Mouse (Mus musculus) skeletal muscle tissue, postnatal 0 days (tissue): ENCODE results near the gene Olfr1299. TPM values are rescaled to one million over a fixed set of nuclear protein-coding genes. Genes with fewer than 3 reads are reported as not detected.

Source experiments
- polyA plus RNA-seq: library from polyadenylated mRNA; unstranded; fragments of >200 nt; fragmentation: Nextera tagmentation; extraction: Ambion mirVana; gene quantifications from 2 replicates; pipeline ENCODE4 v1.2.1, GENCODE M21; 2015

Gene Olfr1299
- not detected in 2 replicates for polyA plus RNA-seq

DNA sequence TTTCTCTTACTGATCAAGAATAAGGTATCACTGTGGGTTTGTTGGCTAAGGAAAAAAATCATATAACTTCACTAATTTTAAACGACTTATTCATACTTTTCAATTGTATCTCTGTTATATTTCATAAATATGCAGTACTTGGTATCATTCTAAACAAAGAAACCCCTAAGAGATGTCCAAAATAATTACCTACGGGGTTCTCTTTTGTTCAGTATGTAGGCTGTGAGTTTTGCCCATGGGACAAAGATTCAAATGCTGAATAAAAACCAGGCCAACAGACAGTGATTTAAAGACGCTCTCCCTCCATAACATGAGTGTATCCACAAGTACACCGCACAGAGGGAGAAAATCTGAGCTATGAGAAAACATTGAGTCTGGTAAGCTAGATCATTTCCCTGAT lies at the start of gene Olfr1299:
Gene Olfr1299 (plus strand): TSS at position 301 of the 400 bp plus-strand sequence.

DNA sequence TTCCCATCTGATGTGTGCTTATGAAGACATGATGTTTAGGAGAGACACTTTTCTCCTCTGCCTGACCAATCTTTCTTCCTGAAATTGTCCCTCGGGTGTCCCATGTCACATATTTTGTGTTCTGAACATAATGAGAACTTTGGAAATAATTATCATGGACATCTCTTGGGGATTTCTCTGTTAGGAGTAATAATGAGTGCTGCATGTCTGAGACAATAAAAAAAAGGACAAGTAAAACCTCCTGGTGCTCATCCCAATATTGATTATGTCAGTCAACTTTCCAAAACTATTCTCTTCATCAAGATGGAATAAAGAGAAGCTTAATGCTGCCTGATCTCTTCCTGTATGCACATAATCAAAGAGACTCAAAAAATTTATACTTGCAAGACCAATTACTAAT lies 34.8 kb upstream of the Olfr1299 start, which contains the start of gene Olfr1297:
Gene Olfr1297 (minus strand): TSS at position 101 of the 400 bp plus-strand sequence.

DNA sequence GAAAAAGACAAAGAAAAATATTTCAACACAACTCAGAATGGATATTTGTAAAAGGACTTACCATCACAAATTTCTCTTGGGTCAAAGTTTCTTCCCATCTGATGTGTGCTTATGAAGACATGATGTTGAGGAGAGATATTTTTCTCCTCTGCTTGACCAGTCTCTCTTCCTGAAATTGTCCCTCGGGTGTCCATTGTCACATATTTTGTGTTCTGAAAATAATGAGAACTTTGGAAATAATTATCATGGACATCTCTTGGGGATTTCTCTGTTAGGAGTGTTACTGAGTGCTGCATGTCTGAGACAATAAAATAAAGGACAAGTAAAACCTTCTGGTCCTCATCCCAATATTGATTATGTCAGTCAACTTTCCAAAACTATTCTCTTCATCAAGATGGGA lies 12.1 kb upstream of the Olfr1299 start, which contains the start of gene Olfr1298:
Gene Olfr1298 (minus strand): TSS at position 101 of the 400 bp plus-strand sequence.

Other genes starting within 250 kb of the Olfr1299 start
- not detected in 2 replicates for gene Olfr1286, start 238.3 kb upstream of the Olfr1299 start, polyA plus RNA-seq
- gene Olfr1287, start 212.3 kb upstream of the Olfr1299 start, polyA plus RNA-seq = not detected in 2 replicates
- not detected in 2 replicates for gene Olfr1288, start 187.3 kb upstream of the Olfr1299 start, polyA plus RNA-seq
- not detected in 2 replicates for gene Olfr1289, start 180.6 kb upstream of the Olfr1299 start, polyA plus RNA-seq
- not detected in 2 replicates for gene Olfr1290, start 167.6 kb upstream of the Olfr1299 start, polyA plus RNA-seq
- gene Olfr1291-ps1, start 164.2 kb upstream of the Olfr1299 start, polyA plus RNA-seq = not detected in 2 replicates
- gene Olfr1293-ps, start 136.2 kb upstream of the Olfr1299 start, polyA plus RNA-seq = not detected in 2 replicates
- gene Olfr1294, start 121.1 kb upstream of the Olfr1299 start, polyA plus RNA-seq = not detected in 2 replicates
- gene Olfr1295, start 91.7 kb upstream of the Olfr1299 start, polyA plus RNA-seq = not detected in 2 replicates
- not detected in 2 replicates for gene Olfr1297, start 34.9 kb upstream of the Olfr1299 start, polyA plus RNA-seq
- gene Olfr1298, start 12.2 kb upstream of the Olfr1299 start, polyA plus RNA-seq = not detected in 2 replicates
- gene Olfr1301, start 89.6 kb downstream of the Olfr1299 start, polyA plus RNA-seq = not detected in 2 replicates
- not detected in 2 replicates for gene Olfr1302, start 116.0 kb downstream of the Olfr1299 start, polyA plus RNA-seq
- not detected in 2 replicates for gene Olfr1303, start 158.9 kb downstream of the Olfr1299 start, polyA plus RNA-seq
- gene Olfr1305, start 215.7 kb downstream of the Olfr1299 start, polyA plus RNA-seq = not detected in 2 replicates